8 mouse cellular contexts compared by ENCODE assay signal in the genomic region with DNA sequence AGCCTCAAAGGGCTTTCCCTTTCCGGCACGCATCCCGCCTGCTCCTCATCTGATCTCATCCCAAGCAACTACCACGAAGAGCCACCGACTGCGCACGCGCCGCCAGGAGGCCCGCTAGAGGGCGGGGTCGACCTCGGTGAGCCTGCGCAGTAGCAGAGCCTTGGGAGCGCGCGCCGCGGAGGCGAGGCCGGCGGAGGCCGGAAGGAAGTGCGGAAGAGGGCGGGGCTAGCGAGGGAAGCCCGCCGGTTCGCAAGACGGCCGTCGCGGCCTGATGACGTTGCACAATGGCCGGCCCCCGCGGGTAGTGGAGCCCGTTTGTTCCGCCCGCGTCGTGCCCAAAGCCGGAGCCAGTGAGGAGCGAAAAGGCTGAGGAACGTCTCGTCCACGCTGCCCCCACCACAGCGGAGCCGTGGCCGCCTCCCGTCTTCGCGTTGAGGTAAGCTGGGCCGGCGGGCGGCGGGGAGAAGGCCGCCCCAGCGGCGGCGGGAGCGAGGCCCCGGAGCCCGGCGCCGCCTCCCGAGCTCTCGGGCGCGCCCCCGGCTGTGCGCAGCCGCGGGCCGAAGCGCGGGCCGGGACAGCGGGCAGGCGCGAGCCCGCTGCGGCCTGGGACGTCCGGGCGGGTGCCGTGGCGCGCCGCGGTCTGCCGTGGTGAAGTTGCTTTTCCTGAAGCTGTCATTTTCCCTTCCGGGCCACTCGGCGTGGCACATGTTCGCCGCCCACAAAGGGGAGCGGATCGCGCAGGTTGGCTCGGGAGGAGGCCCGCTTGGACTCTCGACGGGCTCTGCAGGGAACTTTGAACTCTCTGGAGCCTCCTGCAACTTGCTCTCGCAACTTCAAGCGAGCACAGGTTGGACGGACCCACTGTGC. TPM values are rescaled to one million over a fixed set of nuclear protein-coding genes. Genes with fewer than 3 reads are reported as not detected.
DNase-seq lines count a peak whose midpoint lies in the region; ATAC-seq lines count a peak whose summit lies in the region.

Gene Zc3h18, plus strand, starts transcription at position 245 of the 867 bp plus-strand sequence.

- peaks cover 15% of the 10 kb centered on the region for H3K4me1 ChIP-seq in hindbrain, embryonic 16.5 days (ENCODE audit: control insufficient read depth, insufficient read depth, low read depth, low read length)

- H3K4me3 ChIP-seq in hindbrain, embryonic 16.5 days (ENCODE audit: low read length), result peak within 1 kb of the TSS; percentile 90
- H3K4me3 ChIP-seq in macrophage (ENCODE audit: inconsistent target), result peak within 1 kb of the TSS; percentile 82

- no peaks in the 10 kb centered on the region for H3K27me3 ChIP-seq in hindbrain, embryonic 16.5 days (replicated peaks; ENCODE audit: control insufficient read depth, insufficient read depth, low read length)

- under 1% methylated on average over 82 of the region's 107 CpGs for WGBS in hindbrain, embryonic 16.5 days
- under 1% methylated on average over 100 of the region's 107 CpGs for WGBS in macrophage (ENCODE audit: missing documents)

- H3K9me3 ChIP-seq in hindbrain, embryonic 16.5 days (ENCODE audit: control insufficient read depth, low read length), result no peaks in the 10 kb centered on the region

- H3K9ac ChIP-seq in hindbrain, embryonic 16.5 days (ENCODE audit: low read depth, low read length), result peak within 1 kb of the TSS; percentile 94

- ATAC-seq in hindbrain, embryonic 16.5 days, result peak; percentile 96

- H3K36me3 ChIP-seq in hindbrain, embryonic 16.5 days (ENCODE audit: control insufficient read depth, insufficient read depth, low read length), result no peaks in the 10 kb centered on the region; the same call in 1 of the 2 replicates
- H3K36me3 ChIP-seq in macrophage (ENCODE audit: inconsistent target), result peaks cover 12% of the 10 kb centered on the region

- H3K79me2 ChIP-seq in macrophage (ENCODE audit: inconsistent target), result peaks cover 47% of the 10 kb centered on the region

- peak within 1 kb of the TSS; percentile 80 for H3K4me2 ChIP-seq in hindbrain, embryonic 16.5 days (ENCODE audit: low read length)

- DNase-seq in WW6 (ENCODE audit: low read depth, low spot score), result peak; percentile 99
- DNase-seq in cerebellum, postnatal 4 days (ENCODE audit: low spot score in 2 of 2), result peak; percentile 97 to 100
- DNase-seq in gastrocnemius, adult 18-20 months (ENCODE audit: low spot score), result peak; percentile 99
- DNase-seq in left cerebral cortex, adult 18-20 months (ENCODE audit: low spot score in 2 of 2), result peak; percentile 100
- peak; percentile 100 for DNase-seq in right cerebral cortex, adult 18-20 months
- DNase-seq in urinary bladder, postnatal 10 days (ENCODE audit: low spot score), result peak; percentile 99

- peak within 1 kb of the TSS; percentile 91 for H3K27ac ChIP-seq in hindbrain, embryonic 16.5 days (ENCODE audit: low read depth, low read length)
- H3K27ac ChIP-seq in macrophage, result peak within 1 kb of the TSS; percentile 67

RNA-seq across cellular contexts. Expression of gene Zc3h18, which starts in this region (rescaled TPM):
- 10 to 100 TPM; 26.5 to 27.9 TPM for total RNA-seq in gastrocnemius, adult 18-20 months (2021)
- polyA plus RNA-seq in hindbrain, embryonic 16.5 days (2015; fragmentation: Nextera tagmentation; extraction: Ambion mirVana), result 28.8 and 31.8 TPM in 2 replicates
- total RNA-seq in left cerebral cortex, adult 18-20 months (2021), result 10 to 100 TPM; 41.2 to 42.4 TPM
- total RNA-seq in macrophage (2018; cell fraction: chromatin; rRNA removed), result 100 to 1,000 TPM in 18 of 26 experiments, 10 to 100 TPM in 8; 69.3 to 118 (median 106) TPM
- total RNA-seq in macrophage (2018; cell fraction: cytosol; rRNA removed), result 10 to 100 TPM; 23.8 to 37.2 (median 29.8) TPM
- 10 to 100 TPM; 46.9 to 96.7 (median 62.6) TPM for total RNA-seq in macrophage (2018; cell fraction: nucleus; rRNA removed)
- 28.5 to 44.3 TPM (median 38.9 TPM) in 3 replicates for polyA plus RNA-seq in macrophage (2018)

Comparison
In these comparisons a context has a peak if more than half of its experiments do, and no peak if none do; other contexts are left out.
1. Peak in every context shown above with its lines: DNase-seq, ATAC-seq, H3K4me3 ChIP-seq and H3K27ac ChIP-seq.